Mouse (Mus musculus): Measurements from ENCODE around the gene Hist1h2bn.
A peak's percentile ranks its signal among the peaks of the same experiment; 100 is the strongest.
"Not testable (repeated sequence)": the region's sequence is repeated elsewhere in the genome, so short reads cannot be mapped to it uniquely, and the experiment has no call there.

Hist1h2bn gene

DNA sequence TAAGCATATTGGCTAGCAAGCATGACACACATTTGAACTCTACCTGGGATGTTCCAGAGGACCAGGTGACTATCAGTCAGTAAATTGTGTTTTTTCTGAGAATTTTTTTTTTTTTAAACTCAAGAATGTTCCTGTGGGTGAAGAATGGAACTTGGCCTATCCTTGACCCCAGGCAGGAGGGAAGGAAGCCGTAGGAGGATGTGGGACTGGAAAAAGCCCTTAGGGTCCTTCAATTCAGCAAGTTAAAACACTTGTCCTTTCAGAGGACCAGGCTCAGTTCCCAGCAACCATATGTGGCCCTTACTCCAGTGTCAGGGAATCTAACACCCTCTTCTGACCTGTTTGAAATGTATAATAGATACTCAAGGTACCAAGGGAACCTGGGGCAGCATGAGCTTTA, 24.4 kb upstream of the Hist1h2bn start:
- no peak for DNase-seq

GRCm38 (mm10) chr13:21733466-21733865, 20.5 kb upstream of the Hist1h2bn start:
- DNase-seq = no peak

- DNase-seq = peak; percentile 82
Measured at GRCm38 (mm10) chr13:21734010-21734905, 19.7 kb upstream of the Hist1h2bn start.

GRCm38 (mm10) chr13:21734906-21735767, 18.8 kb upstream of the Hist1h2bn start, which contains the start of gene Hist1h4j:
Hist1h4j (plus strand) TSS chr13:21735064.
- peak; percentile 45 for DNase-seq

GRCm38 (mm10) chr13:21745006-21745405, 8.9 kb upstream of the Hist1h2bn start:
- DNase-seq = no peak

GRCm38 (mm10) chr13:21749387-21750158, 4.3 kb upstream of the Hist1h2bn start:
- DNase-seq = no peak

DNA sequence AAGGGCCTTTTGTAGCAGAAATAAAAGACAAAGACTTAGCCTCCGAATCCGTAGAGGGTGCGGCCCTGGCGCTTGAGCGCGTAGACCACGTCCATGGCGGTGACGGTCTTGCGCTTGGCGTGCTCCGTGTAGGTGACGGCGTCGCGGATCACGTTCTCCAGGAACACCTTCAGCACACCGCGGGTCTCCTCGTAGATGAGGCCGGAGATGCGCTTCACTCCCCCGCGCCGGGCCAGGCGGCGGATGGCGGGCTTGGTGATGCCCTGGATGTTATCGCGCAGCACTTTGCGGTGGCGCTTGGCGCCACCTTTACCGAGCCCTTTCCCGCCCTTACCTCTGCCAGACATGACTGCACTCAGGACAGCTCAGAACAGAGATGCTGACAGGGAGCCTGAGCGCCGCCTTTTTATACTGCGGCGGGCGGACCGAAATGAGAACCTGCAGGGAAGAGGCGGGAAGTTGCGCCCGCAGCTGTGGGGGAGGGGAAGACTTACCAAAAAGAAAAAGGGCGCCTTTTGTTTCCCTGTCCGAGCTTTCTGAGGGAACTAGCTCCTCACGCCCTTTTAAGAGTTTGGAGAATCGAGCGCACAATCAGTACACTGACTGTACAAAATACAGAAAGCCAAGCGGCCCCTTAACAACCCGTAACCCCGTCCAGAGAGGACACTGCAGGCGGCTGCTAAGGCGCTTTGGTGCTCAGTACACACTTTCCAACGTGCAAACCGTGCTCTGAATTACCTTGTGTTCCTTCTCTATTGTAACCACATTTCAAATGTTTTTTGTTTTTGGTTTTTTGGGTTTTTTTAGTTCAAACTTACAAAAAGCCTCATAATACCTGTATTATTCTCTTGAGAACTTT, 3.5 kb upstream of the Hist1h2bn start, which contains the start of gene Hist1h4k:
TSS of gene Hist1h4k (minus strand) at position 347 of the 859 bp plus-strand sequence.
- peak; percentile 71 for DNase-seq

DNA sequence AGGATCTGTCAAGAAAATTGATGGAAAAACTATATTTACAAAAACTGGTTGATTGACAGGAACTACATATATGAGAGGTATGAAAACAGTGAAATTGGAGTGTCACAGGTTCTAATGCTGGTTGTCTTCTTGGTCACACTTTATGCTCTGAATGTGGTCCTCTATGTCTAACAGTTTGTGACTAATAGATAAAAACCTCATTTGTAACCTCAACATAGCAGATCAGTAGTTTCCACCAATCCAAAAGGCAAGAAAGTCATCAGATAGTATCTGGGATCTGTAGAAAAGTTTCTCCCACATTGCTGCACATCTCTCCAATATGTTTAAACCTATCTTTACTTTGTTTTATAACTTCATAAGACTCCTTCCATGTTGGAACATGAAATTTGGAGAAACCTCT, 2.5 kb upstream of the Hist1h2bn start:
- no peak for DNase-seq

DNA sequence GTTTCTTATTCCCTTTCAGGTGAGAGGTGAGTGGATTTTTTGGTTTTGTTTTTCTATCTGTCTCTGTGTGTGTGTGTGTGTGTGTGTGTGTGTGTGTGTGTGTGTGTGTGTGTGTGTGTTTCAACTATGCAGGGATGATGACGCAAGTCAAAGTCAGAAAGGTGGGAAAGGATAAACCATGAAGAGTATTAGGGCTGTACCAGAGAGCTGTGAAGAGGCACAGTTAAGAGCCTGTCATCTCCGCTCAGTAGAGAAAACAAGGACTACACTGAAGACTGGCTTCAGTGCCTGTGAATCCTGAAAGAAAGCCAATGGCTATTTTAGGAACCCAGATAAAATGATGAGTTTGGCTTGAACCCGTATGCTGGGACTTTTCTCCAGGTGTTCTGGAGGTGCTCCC, 2.1 kb upstream of the Hist1h2bn start:
- DNase-seq = no peak

- no peak for DNase-seq
Measured at GRCm38 (mm10) chr13:21752356-21752755, 1.6 kb upstream of the Hist1h2bn start.

DNA sequence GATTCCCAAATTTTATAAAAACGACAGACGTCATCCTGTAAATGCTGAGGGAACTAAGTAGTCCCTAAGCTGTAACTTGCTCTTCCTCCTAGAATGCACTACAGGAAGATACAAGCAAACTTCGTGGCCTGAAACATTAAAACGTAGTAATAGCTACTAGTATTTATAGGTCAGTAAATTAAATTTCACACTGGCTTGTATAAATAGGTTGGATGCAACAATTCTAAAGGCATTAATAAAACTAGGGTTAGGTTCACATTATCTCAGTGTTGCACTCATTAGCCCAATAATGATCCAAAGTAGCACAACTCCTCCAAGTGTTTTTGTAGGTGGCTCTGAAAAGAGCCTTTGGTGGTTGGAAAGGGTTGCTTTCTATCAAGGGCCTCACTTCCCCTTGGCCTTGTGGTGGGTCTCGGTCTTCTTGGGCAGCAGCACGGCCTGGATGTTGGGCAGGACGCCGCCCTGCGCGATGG, 836 bp upstream of the Hist1h2bn start:
- DNase-seq = no peak

GRCm38 (mm10) chr13:21754294-21755001, 525 bp downstream of the Hist1h2bn start:
- DNase-seq = not testable (repeated sequence)

GRCm38 (mm10) chr13:21755707-21756106, 1.8 kb downstream of the Hist1h2bn start:
- DNase-seq = no peak

DNA sequence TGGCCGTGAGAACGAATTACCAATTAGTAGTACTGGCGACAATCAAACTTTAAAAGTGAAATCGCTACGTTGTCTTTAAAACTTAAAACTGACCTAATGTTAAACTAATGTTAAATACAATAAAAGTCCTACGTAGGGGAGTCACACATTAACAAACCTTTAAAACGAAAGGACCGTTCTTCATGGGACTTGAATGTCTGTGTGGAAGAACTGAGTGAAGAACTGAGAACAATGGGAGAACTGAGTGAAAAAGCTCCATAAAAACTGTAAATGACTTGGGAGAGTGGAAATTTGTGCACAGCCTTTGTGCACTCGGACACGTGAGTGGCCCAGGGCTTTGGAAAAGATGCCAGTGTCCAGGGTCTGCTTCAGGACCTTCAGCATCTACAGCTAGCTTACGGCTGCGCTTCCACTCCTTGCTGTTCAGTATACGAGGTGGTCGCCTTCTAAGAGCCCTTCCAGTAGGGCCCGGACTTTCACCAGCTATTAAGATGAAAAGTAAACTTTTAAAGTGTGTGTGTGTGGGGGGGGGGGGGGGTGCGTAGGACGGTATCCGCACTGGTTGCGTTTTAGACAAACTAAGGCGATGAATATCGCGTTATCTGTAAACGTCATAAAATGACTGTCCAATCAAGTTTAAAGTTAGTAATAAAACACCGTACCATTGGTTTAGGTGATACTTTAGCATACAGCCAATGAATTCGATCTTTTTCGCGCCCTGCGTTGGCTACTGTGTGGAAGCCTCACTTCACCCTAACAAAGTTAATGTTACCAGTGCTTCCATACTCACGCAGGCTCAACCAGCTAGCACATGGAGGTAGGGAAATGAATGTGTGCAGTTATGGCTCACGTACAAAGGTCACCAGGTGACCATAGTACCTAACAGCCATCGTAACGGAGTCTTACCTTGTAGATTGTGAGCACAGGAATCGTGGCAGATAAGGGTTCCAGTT, 25.2 kb downstream of the Hist1h2bn start:
- peak; percentile 55 for DNase-seq

GRCm38 (mm10) chr13:21779767-21780731, 26.1 kb downstream of the Hist1h2bn start, which contains the start of gene Hist1h1b:
Hist1h1b (minus strand) TSS chr13:21780625.
- no peak for DNase-seq

GRCm38 (mm10) chr13:21781021-21781555, 27.2 kb downstream of the Hist1h2bn start:
- no peak for DNase-seq

DNA sequence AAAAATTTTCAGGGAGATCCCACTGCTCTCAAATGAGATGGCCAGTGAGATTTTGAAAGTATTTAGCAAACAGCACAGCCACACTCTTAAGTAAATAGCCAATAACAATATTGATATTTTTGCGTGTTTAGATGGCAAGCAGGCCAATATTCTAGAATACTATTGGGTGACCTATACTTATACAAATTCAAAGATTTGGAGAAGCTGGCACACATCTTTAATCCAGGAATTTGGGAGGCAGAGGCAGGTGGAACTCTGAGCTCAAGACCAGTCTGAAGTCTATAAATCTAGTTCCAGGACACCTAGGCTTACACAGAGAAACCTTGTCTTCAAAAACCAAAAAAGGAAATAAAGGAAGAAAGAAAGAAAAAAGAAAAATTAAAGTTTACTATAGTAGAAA, 27.7 kb downstream of the Hist1h2bn start:
- DNase-seq = no peak

All from kidney, adult 9 months (tissue).